Mouse (Mus musculus) cerebellum, postnatal 4 days (tissue): ENCODE data around the gene Gm8334.
"Not testable (repeated sequence)": the region's sequence is repeated elsewhere in the genome, so short reads cannot be mapped to it uniquely, and the experiment has no call there.

Experiments
- DNase-seq, 2 experiments: peaks; one replicate each; pipeline ENCODE4 v3.0.0; 2022; ENCODE audit warnings: low spot score in 2 of 2, mixed read lengths in 1 of 2

Gm8334 gene

GRCm38 (mm10) chrX:148615053-148615452 lies at the start of gene Gm8334:
Gene Gm8334, minus strand, starts transcription at chrX:148615153.
- not testable (repeated sequence) for DNase-seq

GRCm38 (mm10) chrX:148663298-148663697 lies 48.3 kb upstream of the Gm8334 start, which contains the start of gene Gm15127:
Gene Gm15127, plus strand, starts transcription at chrX:148663598.
- not testable (repeated sequence) for DNase-seq
